Mouse (Mus musculus) myocyte (in vitro differentiated cells): ENCODE measurements at regions not wholly inside any gene's neighbourhood (a gene's known extent, or its start where the extent isn't known, plus 50 kb on each side); places are given as distances from the start of the nearest gene placed in this dataset.

Source experiments
- CEBPB ChIP-seq: IDR thresholded peaks from 2 replicates; pipeline ENCODE4 v1.6.1; 2011; ENCODE audit warnings: mild to moderate bottlenecking, moderate library complexity; ENCODE audit not compliant: poor library complexity, insufficient read depth, severe bottlenecking
- E2F4 ChIP-seq: IDR thresholded peaks from one replicate; pipeline ENCODE4 v1.6.1; 2011; ENCODE audit warnings: mild to moderate bottlenecking, control low read depth, moderate library complexity; ENCODE audit not compliant: insufficient read depth
- MAX ChIP-seq: IDR thresholded peaks from one replicate; pipeline ENCODE4 v1.6.1; 2011; ENCODE audit warnings: low read depth, mild to moderate bottlenecking, control low read depth
- MYOD1 ChIP-seq, 3 experiments: IDR thresholded peaks; one replicate each; pipeline ENCODE4 v1.6.1; 2011; ENCODE audit warnings: control low read depth in 2 of 3, low read depth in 2 of 3, mild to moderate bottlenecking in 2 of 3, moderate library complexity in 1 of 3; ENCODE audit not compliant: insufficient read length in 2 of 3, control insufficient read depth in 1 of 3
- MYOG ChIP-seq, 3 experiments: IDR thresholded peaks; one replicate each; pipeline ENCODE4 v1.6.1; 2011; ENCODE audit warnings: control low read depth in 2 of 3, low read depth in 2 of 3, mild to moderate bottlenecking in 2 of 3; ENCODE audit not compliant: insufficient read length in 2 of 3, control insufficient read depth in 1 of 3, insufficient read depth in 1 of 3
- POLR2A ChIP-seq: IDR thresholded peaks from one replicate; pipeline ENCODE4 v1.6.1; 2011; ENCODE audit warnings: low read depth, mild to moderate bottlenecking, control low read depth, moderate library complexity; ENCODE audit not compliant: insufficient read length
- POLR2AphosphoS2 ChIP-seq: IDR thresholded peaks from one replicate; pipeline ENCODE4 v1.6.1; 2011; ENCODE audit warnings: low read depth, control low read depth; ENCODE audit not compliant: insufficient read length
- REST ChIP-seq: IDR thresholded peaks from one replicate; pipeline ENCODE4 v1.6.1; 2011; ENCODE audit warnings: mild to moderate bottlenecking, control low read depth, moderate library complexity; ENCODE audit not compliant: insufficient read depth, insufficient read length
- SRF ChIP-seq: IDR thresholded peaks from one replicate; pipeline ENCODE4 v1.6.1; 2011; ENCODE audit warnings: low read depth; ENCODE audit not compliant: control insufficient read depth, insufficient read length
- TCF12 ChIP-seq: IDR thresholded peaks from one replicate; pipeline ENCODE4 v1.6.1; 2011; ENCODE audit warnings: mild to moderate bottlenecking, control low read depth; ENCODE audit not compliant: poor library complexity, insufficient read depth, severe bottlenecking
- TCF3 ChIP-seq: IDR thresholded peaks from one replicate; pipeline ENCODE4 v1.6.1; 2011; ENCODE audit warnings: low read depth, control low read depth; ENCODE audit not compliant: insufficient read length
- USF1 ChIP-seq: IDR thresholded peaks from one replicate; pipeline ENCODE4 v1.6.1; 2011; ENCODE audit warnings: low read depth, mild to moderate bottlenecking, control low read depth, moderate library complexity

DNA sequence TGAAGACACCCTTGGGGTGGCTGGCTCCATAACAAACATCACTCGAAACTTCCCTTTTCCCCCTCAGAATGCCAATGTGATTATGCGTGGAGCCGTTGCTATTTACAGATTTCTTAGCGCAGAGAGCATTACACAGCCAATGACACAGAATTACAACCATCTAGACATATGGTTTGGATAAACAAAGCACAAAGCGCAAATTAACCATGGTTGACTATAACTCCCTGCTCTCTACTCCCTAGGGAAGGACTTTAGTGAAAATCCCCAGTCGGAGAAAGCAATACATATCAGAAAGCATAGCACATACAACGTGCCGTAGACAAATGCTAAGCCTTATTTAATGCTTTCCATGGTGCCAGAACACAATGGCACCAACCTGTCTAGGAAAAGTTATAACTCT lies 131.8 kb downstream of the Tshz3 start:
- TF ChIP-seq POLR2AphosphoS2, result no peak
- TF ChIP-seq MAX, result no peak
- no peak for TF ChIP-seq CEBPB
- TF ChIP-seq POLR2A, result no peak
- TF ChIP-seq TCF12, result no peak
- TF ChIP-seq USF1, result no peak
- no peak for TF ChIP-seq REST
- TF ChIP-seq E2F4, result no peak
- no peak for TF ChIP-seq MYOD1 (IDR thresholded peaks at IDR 0.05; ENCODE audit: control insufficient read depth in 1 of 3, insufficient read length in 2 of 3, low read depth in 2 of 3)
- no peak for TF ChIP-seq SRF
- TF ChIP-seq MYOG (IDR thresholded peaks at IDR 0.05; ENCODE audit: control insufficient read depth in 1 of 3, insufficient read depth in 1 of 3, insufficient read length in 2 of 3, low read depth in 2 of 3), result no peak
- no peak for TF ChIP-seq TCF3
